Mouse (Mus musculus) lung, postnatal 36 days (tissue): ENCODE data around the gene Car5a.

ENCODE experiments used
- DNase-seq: peaks from one replicate; pipeline ENCODE4 v3.0.0; 2022; ENCODE audit warnings: mixed read lengths

The Car5a gene

DNA sequence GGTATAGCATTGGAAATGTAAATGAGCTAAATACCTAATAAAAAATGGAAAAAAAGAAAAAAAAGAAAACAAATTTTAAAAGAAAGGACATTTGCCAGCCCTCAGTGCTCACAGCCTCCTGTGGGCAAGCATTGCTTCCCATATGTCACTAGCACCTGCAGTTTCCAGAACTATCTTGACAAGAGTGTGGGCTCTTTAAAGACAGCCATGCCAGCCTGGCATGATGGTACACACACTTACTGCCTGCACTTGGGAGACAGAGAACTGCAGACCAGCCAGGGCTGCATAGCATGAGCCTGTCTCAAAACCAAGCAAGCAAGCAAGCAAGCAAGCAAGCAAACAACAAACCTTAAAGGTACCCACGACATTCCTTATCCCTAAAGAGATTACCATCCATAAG lies 39.3 kb downstream of the Car5a start:
- no peak for DNase-seq

DNA sequence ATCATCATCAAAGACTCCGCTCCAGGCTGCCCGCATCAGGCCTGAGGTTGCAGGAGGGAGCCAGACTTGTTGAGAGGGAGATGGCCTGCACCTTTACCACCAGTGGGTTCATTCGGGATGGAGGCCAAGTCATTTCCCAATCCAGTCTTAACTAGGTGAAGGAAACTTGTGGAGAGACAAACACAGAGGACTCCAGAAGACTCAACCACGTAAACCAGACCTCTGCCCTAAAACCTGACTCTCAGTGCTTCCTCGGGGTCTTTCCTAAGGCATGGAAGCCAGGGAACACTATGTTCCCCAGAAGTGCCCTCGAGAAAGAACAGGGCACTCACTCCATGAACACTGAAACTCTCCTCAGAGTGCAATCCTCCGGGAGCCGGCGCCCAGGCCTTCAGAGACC lies 39.7 kb downstream of the Car5a start:
- peak; percentile 43 for DNase-seq

DNA sequence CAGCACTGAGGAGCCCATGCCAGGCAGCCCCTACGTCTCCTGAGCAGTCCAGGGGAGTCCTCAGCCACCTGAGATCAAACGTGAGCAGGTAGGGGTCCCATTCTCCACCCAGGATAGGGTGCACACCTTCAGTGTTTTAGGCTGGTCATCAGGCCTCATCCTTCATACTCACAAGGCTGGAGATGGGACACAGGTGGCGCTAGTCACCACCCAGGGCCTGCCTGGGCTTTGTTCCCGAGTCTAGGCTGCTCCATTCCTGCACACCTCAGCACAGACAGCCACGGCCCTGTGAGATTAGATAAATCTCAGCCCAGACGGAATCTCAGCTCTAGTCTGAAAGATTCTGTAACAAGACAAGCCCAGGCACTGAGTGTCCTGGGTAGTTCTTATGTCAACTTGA lies 40.7 kb downstream of the Car5a start:
- no peak for DNase-seq

DNA sequence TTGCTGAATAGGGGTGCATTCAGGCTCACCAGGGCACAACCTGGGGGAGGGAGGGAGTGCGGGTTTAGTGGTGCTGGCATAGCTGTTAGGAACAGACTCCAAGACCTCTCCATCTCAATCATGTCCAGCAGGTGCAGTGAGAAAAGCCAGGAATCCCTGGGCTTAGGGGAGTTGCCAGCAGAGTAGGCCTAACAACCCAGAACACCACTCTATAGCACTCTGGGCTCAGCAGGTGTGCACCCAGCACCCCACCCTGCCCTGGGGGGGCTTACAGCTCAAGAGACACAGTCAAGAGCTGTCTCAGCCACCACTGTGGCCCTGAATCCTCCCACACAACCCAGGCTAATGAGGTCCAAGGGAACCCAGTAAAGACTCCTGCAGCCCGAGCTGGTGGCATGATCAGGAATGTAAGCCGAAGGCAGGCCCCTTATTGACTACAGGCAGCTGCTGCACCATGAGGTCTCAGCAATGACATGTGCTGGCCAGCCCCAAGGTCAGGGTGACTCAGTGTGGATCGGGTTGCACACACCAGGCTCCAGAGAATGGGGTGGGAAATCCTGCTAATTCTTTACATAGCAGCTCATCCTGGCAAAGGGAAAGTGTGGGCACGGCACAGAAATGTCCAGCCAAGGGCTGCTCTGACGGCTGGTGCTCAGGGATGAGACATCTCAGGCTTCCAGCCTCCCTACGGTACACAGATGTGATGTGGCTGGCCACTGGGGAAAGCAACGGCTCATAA lies 43.0 kb downstream of the Car5a start:
- no peak for DNase-seq

DNA sequence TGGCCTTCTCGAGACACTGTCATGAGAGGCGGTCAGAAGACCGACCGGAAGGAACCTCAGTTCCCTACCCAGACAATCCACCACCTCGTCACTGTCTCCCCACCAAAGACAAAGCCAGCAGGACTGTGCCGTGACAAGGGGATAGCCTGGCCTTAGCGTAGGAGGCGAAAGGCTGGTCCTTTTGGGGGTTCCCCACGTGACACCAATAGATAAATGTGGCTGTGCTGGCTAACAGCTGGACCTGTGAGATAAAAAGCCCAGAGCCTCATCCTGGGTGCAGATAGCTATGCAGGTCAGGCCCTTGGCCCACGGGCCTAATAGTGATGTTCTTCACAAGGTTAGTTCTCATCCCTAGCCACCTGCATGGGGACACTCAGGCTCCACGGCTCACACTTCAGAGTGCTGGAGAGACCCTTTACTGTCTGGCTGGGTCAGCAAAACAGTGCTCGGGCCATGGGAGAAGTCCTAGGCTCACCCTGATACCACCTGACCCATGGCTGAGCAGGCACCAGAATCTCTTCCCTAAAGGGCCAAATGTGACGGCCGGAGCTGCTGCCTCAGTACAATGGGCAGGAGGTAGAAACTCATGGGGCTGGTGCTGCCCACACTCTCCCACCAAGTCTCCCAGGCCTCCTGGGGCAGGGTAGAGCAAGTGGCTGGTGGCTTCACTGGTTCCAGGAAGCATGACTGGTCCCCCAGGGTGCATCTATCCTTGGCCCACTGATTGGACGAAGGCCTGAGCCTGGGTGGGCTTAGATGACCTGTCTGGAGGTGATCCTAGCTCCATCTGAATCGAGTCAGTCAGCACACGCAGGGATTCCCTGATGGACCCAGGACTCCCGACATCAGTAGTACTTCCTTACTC lies 45.3 kb downstream of the Car5a start:
- DNase-seq = no peak

DNA sequence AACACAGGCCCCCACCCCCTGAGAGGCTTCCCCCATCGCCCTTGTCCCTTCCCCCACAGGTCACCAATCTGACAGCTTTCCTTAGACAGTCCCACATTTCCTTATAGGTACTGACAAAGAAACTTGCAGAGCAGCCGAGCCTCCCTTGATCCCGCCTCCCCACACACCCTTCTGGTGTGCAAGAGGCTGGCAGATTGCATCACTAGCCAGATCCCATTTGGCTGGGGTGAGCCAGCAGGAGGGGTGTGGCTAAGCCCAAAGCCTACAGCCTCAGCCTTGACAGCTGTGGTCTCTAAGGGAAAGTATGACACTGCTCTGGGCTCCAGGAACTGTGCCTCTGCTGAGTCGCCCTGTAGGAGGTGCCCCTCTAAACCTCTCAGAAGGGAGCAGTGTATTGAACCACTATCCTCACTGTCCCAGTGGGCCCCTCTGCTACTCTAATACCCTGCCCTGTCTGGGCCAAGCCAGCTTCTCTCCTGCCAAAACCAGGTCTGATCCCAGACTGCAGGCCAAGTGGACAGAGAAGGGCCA lies 46.2 kb downstream of the Car5a start:
- DNase-seq = peak; percentile 91

DNA sequence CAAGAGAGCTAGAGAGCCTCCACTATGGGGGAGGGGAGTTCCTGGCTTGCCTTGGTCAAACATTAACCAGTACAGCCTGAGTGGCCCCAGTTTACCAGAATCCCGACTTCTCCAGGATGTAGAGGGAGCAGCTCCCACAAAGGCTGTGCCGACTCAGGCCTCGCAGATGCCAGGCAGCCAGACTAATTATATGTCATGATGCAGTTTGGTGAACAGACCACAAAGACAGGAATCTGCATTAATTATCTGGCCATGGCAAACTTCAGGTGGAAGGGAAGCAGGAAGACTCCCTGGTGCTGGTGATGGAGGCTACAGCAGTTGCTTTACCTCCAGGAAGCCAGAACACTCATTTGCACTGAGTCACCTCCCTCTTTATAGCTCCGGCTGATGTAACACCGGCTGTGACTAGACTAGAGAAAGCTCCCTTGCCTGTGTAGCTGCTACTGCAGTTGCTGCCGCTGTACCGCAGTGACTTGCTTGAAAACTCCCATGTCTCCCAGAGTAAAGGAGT lies 46.8 kb downstream of the Car5a start:
- no peak for DNase-seq

DNA sequence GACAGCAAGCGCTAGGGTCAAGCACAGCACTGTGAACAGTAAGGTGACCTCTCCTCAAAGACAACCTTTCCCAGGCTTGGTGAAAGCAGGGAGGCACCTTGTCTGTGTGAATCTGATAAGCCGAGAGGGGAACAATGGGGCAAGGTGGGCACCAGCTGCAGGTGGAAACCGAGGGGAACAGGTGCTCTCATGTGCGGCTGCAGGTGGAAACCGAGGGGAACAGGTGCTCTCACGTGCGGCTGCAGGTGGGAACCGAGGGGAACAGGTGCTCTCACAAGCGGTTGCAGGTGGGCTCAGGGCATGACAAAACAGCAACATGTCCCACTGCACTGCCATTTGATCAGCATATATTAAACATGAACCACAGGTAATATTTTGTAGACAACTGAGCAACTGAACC lies 47.5 kb downstream of the Car5a start:
- no peak for DNase-seq

DNA sequence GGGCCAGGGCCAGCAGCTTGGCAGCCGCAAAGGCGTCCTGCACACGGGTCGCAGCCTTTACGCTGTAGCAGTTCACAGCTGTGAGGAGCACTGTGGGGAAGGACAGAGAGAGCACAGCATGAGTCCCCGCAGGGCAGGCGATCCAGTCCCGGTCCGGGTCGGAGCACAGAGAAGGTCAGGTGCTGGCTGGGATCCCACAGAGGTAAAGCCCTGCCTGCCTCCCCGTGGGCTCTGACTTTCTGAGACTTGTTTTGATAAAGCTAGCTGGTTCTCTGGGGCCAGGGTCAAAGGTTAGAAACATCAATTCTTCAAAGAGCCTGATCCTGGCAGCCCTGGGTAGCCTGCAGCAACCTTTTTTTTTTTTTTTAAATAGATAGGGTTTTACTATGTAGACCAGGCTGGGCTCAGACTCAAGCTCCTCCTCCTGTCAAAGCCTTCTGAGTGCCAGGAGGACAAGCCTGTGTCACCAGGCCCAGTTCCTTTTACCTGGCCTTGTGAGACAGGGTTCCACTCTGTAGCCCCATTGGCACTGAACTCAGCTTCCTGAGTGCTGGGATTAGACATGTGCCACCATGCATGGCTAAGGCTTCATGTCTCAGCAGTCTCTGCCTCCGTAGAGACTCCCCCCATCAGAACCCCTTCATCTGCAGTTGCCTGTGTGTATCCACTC lies 48.1 kb downstream of the Car5a start:
- no peak for DNase-seq

DNA sequence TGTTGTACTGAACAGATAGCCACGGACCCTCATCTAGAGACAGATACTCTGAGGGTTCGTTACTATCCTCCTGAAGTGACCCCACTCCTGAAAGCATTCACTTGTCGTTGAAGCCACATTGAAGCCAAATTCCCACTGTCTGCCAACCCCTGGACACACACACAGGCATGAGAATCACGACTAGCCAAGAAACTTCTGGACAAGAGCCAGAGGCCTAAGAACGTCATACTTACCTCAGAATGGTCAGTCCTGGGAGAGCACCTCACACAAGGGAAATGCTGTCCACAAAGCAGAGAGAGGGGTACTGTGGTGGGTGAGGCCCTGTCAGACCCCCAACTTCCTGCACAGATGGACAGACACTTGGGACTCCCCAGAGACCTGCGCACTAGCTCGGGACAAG lies 48.8 kb downstream of the Car5a start:
- no peak for DNase-seq

DNA sequence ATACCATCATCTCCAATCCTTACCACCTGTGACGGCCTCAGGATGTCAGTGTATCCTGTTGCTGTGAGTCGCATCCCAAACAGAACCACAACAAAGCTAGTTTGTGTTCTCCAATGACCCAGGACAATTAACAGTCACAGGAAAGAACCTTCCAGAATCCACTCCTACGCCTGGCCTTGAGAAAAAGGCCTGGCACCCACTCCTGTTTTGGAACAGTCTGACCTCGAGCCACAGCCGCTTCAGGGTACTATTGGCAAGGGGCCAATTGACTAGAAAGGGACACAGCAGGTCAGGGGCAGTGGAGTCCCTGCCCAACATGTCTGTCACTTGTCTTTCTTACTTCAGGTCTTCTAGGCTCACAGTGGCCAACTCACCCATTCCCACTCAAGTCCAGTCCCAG lies 51.8 kb downstream of the Car5a start:
- no peak for DNase-seq

DNA sequence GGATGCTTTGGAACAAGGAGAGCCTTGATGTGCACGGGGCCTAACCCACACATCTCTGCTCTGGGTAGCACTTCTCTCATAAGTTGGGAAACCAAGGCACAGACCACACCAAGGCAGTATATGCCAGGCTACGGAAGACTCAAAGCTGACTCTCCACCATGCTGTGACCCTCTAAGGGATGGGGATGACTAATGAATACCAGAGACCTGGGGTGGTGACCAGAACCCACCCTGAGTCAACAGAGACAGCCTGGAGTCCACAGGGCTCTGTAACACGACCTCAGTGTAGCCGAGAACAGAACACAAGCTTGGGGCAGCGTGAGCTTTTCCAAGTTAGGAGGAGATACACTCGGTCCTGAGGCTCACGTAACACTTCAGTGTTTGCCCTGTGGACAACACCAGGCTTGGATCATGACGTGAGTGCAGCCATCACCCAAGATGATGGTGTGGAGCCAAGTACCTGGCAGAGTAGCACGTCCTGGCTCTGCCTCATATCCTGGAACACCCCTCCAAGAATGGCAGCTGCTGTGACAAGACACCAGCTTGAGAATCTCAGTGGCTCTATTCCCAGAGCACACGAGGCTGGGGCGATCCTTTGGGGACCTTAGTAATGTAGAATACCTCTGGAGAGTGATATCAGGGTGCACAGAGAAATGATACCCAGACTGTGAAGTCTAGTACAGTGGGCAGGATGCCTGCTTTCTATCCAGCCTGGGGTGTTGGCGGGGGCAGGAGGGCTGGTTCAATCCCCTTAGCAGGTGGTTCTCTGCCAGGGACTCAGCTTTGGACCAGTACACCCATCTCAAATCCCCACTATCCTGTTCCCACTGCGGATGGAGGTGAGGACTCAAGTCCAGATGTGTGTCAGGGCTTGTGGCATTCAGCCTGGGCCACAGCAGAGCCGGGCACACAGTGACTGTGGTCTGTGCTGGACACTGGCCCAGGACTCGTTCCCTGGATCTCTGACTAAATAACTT lies 54.6 kb downstream of the Car5a start:
- DNase-seq = no peak

DNA sequence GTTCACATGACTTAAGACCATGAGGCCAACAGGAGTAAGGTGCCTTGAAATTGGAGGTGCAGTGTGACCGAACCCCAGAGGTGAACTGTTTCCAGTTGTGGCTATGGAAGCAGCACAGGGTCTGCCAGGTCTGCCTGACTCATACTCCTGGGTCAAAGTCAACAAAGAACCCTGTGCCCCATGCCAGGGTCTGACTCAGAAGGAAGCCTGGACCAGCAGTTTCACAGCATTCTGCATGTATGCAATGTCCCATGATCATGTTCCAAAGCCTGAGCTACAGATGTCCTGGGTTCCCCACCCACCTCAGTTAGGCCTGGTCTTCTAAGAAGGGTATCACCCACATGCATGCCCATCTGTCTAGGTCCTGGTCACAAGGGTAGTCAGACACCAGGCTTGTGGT lies 55.4 kb downstream of the Car5a start:
- no peak for DNase-seq

DNA sequence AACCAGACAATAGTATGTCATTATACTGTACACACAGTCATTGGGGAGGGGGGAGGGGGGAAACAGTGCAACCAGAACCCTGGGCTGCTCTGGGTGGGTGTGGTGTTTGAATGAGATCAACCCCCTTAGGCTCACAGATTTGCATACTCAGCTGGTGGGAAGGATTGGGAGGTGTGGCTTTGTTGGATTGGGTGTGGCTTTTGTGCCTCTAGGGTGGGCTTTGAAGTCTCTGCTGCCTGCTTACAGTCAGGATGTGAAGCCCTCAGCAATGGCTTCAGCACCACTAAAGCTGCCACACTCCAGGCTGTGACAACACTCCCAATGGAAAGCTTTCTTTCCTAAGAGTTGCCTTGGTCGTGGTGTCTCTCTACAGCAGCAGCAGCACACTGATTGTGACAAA lies 57.2 kb downstream of the Car5a start:
- DNase-seq = no peak

DNA sequence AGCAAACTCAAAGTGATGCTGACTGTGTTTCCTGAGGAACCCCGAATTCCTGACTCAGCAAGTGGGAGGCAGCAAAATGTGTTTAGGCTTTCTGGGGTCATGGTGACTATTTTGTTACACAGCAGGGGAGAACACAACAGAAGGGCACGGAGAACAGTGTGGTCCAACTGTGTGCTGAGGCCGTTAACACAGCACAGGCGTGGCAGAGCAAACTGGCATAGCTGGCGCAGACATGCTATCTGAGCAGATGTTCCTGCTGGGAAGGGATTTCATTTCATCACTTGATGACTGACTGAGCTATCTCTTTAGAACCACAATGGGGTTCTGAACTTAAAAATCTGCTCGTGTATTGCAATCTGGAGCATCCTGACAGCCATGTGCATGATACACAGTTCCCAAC lies 59.3 kb downstream of the Car5a start:
- no peak for DNase-seq

DNA sequence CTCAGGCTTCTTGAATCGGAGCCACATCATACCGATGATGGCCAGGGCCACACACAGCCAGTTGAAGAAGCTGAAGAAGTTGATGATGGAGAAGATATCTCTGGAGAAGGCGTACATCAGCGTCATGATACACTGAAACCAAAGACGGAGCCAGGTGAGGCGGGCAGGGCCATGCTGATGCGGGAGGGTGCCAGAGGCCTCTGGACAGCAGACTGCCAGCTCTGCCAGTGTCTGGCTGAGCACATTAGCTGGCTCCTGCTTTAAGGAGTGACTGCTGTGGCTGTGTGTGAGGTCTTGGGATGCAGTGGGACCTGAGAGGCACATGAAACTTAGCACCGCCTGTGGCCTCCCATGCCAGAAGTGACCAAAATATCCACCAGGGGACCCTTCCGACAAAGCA lies 59.7 kb downstream of the Car5a start:
- DNase-seq = no peak

DNA sequence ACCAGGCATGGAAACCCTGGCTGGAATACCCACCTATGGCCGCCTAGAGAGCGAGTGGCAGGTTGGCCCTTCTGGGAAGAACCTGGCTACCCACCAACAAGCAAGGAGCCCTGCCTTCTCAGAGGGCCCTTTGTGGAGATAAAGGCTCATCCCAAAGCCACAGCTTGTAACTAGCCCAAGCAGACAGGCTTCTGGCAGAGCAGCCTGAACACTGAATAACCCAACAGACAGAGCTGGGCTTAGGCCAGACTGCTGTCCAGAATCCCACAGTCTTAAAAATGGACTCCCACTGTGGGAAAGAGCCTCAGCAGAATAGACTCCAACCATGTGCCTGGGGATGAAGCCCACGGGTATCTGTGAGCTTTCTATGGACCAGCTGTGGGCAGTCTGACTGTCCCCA lies 60.5 kb downstream of the Car5a start:
- DNase-seq = no peak

DNA sequence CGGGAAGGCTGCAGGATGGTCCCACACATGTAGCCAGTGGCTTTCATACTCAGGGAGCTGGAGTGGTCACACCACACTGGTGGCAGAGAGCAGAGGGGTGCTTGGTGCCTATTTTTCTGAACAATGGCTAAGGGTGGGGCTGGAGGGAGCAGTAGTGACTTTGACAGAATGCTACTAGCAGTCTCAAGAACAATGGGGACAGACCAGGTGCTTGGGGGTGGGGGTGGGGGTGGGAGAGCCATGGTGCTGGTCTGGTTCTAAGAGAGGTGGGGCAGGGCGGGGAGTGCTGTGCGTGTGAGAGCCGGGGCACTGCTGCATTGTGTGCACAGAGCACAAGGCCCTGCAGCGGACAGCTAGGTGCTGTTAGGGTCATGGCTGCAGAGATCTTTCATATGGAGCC lies 62.8 kb downstream of the Car5a start:
- DNase-seq = no peak

DNA sequence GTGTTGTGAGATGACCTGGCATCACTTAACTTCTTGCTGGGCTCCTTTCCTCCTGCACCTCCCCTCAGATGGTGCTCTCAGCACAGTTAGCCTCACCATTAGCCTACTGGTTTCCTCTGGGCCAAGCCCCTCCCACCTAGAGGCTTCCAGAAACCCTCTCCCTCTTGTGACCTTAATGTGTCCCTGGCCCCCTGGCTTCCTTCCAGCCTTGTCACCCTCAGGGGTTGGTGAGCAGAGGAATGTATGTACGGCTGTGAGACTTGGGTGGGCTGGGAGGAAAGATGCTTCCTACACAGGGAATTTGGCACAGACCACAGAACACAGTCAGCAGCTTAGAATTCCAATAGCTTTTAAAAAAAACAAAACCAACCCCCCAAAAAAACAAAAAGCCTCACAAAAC lies 63.9 kb downstream of the Car5a start:
- no peak for DNase-seq

DNA sequence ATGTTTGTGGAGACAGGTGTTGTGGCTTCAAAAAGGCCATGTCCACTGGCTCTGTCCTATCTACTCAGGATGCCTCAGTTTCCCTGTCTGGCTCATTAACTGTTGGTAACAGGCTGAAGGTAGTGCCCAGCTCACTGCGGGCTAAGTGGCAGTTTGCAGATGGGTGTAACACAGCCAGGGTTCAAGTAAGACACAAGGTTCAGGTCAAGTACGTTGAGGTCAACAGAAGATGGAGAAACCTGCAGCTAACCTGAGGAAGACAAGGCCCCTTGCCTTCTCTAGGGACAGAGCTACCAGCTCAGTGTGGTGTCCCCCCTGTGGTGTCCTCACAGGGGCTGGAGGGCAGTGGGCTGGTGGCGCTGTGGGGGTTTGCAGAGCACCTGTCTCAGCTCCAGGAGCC lies 65.0 kb downstream of the Car5a start:
- DNase-seq = no peak

DNA sequence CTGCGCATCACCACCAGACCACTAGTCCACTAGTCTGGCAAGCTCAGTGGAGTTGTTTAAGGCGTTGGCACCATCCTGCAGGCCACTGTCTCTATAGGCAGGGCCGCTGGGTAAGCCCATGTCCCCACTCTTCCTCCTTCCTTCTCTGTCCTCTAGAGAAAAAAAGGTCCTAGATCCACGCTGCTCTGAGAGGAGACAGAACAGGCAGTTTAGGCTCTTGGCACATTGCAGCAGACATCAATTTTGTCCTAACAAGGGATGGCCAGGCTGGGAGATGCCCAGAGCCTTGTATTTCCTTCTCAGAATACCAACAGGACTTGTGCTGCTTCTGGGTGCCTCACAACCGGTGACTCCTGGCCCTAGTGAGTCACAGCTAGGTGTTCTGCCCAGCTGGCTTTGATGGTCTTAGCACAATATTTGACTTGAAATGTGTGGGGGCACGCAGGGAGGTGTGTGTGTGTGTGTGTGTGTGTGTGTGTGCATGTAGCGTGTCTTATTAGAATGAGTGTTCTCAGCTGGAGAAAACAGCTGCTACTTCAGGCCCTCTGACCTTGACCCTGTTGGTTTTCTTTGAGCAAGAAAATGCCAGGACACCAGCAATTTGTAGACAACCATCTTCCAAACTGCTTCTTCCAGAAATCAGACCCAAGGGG lies 66.8 kb downstream of the Car5a start:
- DNase-seq = peak; percentile 49

DNA sequence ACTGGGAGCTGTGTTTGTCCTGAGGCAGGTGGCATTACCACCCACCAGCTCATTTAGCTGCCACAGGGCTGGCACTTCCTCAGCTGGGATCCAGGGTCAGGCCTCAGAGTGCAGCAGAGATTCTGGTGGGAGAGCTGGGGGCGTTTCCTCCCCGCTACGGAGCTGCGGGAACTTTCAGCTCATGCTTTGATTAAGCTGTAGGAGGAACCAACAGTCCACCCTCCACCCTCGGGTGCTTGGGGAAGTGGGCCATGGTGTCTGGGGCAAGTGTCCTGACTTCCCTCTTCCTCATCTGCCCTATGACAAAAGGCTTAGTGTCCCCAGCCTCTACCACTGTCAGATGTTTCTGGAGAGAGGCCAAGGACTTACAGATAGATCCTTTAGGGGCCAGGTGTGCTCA lies 67.5 kb downstream of the Car5a start:
- DNase-seq = peak; percentile 60
